Mouse (Mus musculus) urinary bladder, postnatal 36 days (tissue): Measurements from ENCODE around the gene Snx4.

ENCODE experiments used
- DNase-seq, 2 experiments: peaks; one replicate each; pipeline ENCODE4 v3.0.0; 2022; ENCODE audit warnings: low spot score in 2 of 2, mixed read lengths in 1 of 2

Gene Snx4

GRCm38 (mm10) chr16:33267616-33268253, 16.5 kb downstream of the Snx4 start:
- no peak for DNase-seq

- no peak for DNase-seq
Measured at GRCm38 (mm10) chr16:33271824-33272223, 20.6 kb downstream of the Snx4 start.

GRCm38 (mm10) chr16:33283079-33283478, 31.8 kb downstream of the Snx4 start:
- no peak for DNase-seq

GRCm38 (mm10) chr16:33288536-33288935, 37.3 kb downstream of the Snx4 start:
- DNase-seq: no peak

- DNase-seq: no peak
Measured at GRCm38 (mm10) chr16:33289981-33290380, 38.7 kb downstream of the Snx4 start.

- DNase-seq: no peak
Measured at GRCm38 (mm10) chr16:33292241-33292640, 41.0 kb downstream of the Snx4 start.

- DNase-seq: no peak
Measured at GRCm38 (mm10) chr16:33294681-33295080, 43.4 kb downstream of the Snx4 start.

- DNase-seq: no peak
Measured at GRCm38 (mm10) chr16:33295321-33295720, 44.1 kb downstream of the Snx4 start.

- DNase-seq: no peak
Measured at GRCm38 (mm10) chr16:33297493-33297892, 46.3 kb downstream of the Snx4 start.

- DNase-seq: peak; percentile 70 to 79
Measured at GRCm38 (mm10) chr16:33306633-33307070, 55.4 kb downstream of the Snx4 start.

- no peak for DNase-seq
Measured at GRCm38 (mm10) chr16:33307761-33308160, 56.5 kb downstream of the Snx4 start.

- no peak for DNase-seq
Measured at GRCm38 (mm10) chr16:33309066-33309465, 57.8 kb downstream of the Snx4 start.

- no peak for DNase-seq
Measured at GRCm38 (mm10) chr16:33315611-33316010, 64.4 kb downstream of the Snx4 start.

- no peak for DNase-seq
Measured at GRCm38 (mm10) chr16:33317646-33318045, 66.4 kb downstream of the Snx4 start.

- DNase-seq: no peak
Measured at GRCm38 (mm10) chr16:33318059-33318458, 66.8 kb downstream of the Snx4 start.

GRCm38 (mm10) chr16:33325704-33326455, 74.6 kb downstream of the Snx4 start:
- no peak for DNase-seq

GRCm38 (mm10) chr16:33326589-33326988, 75.3 kb downstream of the Snx4 start:
- no peak for DNase-seq

- no peak for DNase-seq
Measured at GRCm38 (mm10) chr16:33327101-33327500, 75.9 kb downstream of the Snx4 start.

GRCm38 (mm10) chr16:33333015-33333414, 81.8 kb downstream of the Snx4 start:
- no peak for DNase-seq

GRCm38 (mm10) chr16:33337177-33337576, 85.9 kb downstream of the Snx4 start:
- peak; percentile 66 to 75 for DNase-seq

GRCm38 (mm10) chr16:33337681-33338080, 86.4 kb downstream of the Snx4 start:
- DNase-seq: no peak

- DNase-seq: no peak
Measured at GRCm38 (mm10) chr16:33338492-33338891, 87.2 kb downstream of the Snx4 start.

- no peak for DNase-seq
Measured at GRCm38 (mm10) chr16:33339476-33339875, 88.2 kb downstream of the Snx4 start.
